Mouse (Mus musculus): Measurements from ENCODE around the gene Cacnb1. TPM values are rescaled to one million over a fixed set of nuclear protein-coding genes. Genes with fewer than 3 reads are reported as not detected.

Gene Cacnb1
- 9.5 and 10.0 TPM in 2 replicates for polyA plus RNA-seq (2012; rRNA removed)

DNA sequence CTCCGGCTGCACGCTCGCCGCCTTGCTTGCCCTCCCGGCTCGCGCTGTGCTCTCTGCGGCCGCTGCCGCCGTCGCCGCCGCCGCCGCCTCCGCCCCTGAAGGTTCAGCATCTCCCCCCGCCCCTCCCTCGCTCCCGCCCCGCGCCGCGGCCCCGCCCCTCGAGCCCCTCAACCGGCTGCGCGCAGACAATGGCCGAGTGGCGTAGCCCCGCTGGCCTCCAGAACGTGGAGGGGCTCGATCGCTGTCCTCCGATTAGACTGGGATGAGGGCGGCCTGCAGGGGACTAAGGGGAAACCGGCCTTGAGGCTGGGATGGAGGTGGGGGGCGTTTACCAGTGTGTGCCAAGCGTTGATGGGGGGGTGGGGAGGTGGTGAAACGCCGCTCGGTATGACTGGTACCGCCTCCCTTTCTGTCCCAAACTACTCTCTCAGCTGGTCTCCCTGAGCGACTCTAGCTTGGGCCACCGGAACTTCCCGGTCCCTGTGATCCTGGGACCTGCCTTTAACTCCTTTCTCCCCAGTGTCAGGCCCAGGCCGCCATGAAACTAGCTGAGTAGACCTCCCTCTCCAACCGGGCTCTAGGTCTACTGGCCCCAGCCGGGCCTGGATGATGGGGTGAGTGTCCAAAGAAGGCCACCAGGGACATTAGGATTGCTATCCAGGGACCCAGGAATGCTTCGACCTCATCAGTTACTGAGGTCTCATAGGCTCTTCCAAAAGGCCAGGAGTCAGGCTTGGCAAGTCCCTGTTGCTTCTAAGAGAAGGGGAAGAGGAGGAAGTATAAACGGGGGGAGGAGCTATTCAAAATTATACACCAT is at the start of gene Cacnb1:
TSS of gene Cacnb1 (minus strand) at position 480 of the 817 bp plus-strand sequence.

GRCm38 (mm10) chr11:98052989-98053834 is 30.4 kb upstream of the Cacnb1 start, which contains the start of gene Stac2:
TSS of gene Stac2 (minus strand) at chr11:98053462.

DNA sequence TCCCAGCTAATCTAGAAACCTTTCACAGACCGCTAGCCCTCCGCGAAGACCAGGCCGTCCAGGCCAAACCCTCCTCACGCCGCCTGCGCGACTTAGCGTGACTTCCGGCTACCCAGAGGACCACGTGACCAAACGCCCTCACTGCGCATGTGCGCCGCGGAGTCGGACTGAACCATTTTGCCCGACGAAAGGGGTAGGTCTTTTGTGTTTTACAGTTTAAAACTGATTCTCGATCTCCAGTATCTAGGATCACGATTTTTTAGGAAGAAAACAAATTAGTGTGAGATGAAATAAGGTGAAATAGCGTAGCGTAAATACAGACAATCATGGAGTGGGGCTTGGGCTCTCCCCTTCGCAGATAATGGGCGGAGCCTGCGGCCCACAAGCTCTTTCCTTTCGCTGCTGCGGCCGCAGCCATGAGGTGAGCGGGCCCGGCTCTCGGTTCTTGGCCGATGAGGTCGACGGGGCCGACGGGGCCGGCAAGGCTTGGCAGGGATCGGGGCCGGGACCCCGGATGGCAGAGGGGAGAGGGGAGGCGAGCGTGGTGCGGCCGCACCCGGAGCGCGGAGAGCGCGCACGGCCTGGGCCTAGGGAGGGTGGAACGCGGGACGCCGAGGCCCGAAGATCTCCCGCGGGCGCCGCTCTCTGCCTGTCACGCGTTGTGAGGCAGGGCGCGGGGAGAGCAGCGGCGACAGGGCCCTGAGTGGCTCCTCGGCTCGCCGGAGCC is 3.9 kb upstream of the Cacnb1 start, which contains the start of gene Rpl19:
TSS of gene Rpl19 (plus strand) at position 141 of the 727 bp plus-strand sequence.

DNA sequence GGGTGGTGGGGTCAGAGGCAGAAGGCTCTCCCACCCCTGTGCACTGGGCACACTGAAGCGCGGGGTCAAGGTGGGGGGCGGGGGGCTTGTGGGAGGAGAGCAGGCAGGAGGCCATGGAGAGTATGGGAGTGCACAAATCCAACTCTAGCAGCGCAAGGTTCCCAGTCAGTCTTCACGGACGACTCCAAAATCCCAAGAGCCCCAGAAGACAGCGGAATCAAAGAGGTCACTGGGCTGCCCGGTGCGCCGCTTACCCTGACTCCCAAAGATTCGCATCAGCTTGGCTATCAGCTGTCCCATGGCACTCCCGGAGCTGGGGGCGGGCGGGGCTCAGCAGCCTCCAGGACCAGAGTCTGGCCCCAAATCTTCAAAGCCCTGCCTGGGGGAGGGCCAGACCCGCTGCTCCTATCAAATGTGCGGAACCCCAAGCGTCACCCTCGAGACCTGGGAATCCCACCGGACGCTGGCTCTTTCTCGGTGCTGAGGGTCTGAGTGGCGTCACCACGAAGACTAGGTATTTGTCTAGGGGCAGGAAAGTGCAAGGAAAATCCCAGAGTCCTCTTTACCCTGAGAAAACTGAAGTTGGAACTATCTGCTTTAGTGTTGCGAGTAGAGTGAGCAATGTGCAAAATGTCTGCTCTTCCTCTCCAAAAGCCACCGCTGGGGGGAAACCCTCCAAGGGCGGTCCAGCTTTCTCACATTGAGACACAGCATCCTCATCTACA is 27.1 kb downstream of the Cacnb1 start, which contains the start of gene Arl5c:
TSS of gene Arl5c (minus strand) at position 618 of the 725 bp plus-strand sequence.

GRCm38 (mm10) chr11:97985727-97986677 is 36.8 kb downstream of the Cacnb1 start, which contains the start of gene Plxdc1:
TSS of gene Plxdc1 (minus strand) at chr11:97986444.

Other genes starting within 250 kb of the Cacnb1 start
- gene 1700001P01Rik, start 247.1 kb downstream of the Cacnb1 start, polyA plus RNA-seq (2012; rRNA removed): not detected in 2 replicates
- 11.0 and 11.8 TPM in 2 replicates for gene Rpl23, start 240.6 kb downstream of the Cacnb1 start, polyA plus RNA-seq (2012; rRNA removed)
- gene Lasp1, start 224.0 kb downstream of the Cacnb1 start, polyA plus RNA-seq (2012; rRNA removed): 129 and 134 TPM in 2 replicates
- gene B230217C12Rik, start 182.3 kb downstream of the Cacnb1 start, polyA plus RNA-seq (2012; rRNA removed): 0.18 and 0.49 TPM in 2 replicates
- 0.14 TPM in 1 of 2 replicates, not detected in the other for gene Fbxo47, start 138.9 kb downstream of the Cacnb1 start, polyA plus RNA-seq (2012; rRNA removed)
- 0.67 and 0.73 TPM in 2 replicates for gene Plxdc1, start 36.6 kb downstream of the Cacnb1 start, polyA plus RNA-seq (2012; rRNA removed)
- gene Arl5c, start 26.9 kb downstream of the Cacnb1 start, polyA plus RNA-seq (2012; rRNA removed): 0.55 and 0.78 TPM in 2 replicates
- 123 and 146 TPM in 2 replicates for gene Rpl19, start 3.7 kb upstream of the Cacnb1 start, polyA plus RNA-seq (2012; rRNA removed)
- 0.22 and 0.30 TPM in 2 replicates for gene Stac2, start 30.4 kb upstream of the Cacnb1 start, polyA plus RNA-seq (2012; rRNA removed)
- 9.0 and 9.2 TPM in 2 replicates for gene Fbxl20, start 127.4 kb upstream of the Cacnb1 start, polyA plus RNA-seq (2012; rRNA removed)
- gene Med1, start 170.3 kb upstream of the Cacnb1 start, polyA plus RNA-seq (2012; rRNA removed): 1.3 and 2.2 TPM in 2 replicates
- 2.0 and 3.1 TPM in 2 replicates for gene Cdk12, start 180.0 kb upstream of the Cacnb1 start, polyA plus RNA-seq (2012; rRNA removed)